Mouse (Mus musculus) bone marrow, adult 2 months (tissue): Measurements from ENCODE around the gene Nadk. TPM values are rescaled to one million over a fixed set of nuclear protein-coding genes. Genes with fewer than 3 reads are reported as not detected.

Experiments
- H3K27ac ChIP-seq: fragments of 200-500 bp; 2 replicates; pipeline ENCODE4 v1.5.1; 2012; ENCODE audit warnings: low read depth, mild to moderate bottlenecking, control low read depth, inconsistent platforms, low read length; ENCODE audit not compliant: control insufficient read depth, poor library complexity, insufficient read depth
- H3K4me1 ChIP-seq: fragments of 200-500 bp; 2 replicates; pipeline ENCODE4 v1.6.1; 2011; ENCODE audit warnings: low read length; ENCODE audit not compliant: control insufficient read depth, insufficient read depth
- H3K4me3 ChIP-seq: fragments of 200-500 bp; replicated peaks from 2 replicates; pipeline ENCODE3; 2011; ENCODE audit warnings: mild to moderate bottlenecking, low read depth, low read length, control low read depth; ENCODE audit not compliant: control insufficient read depth
- CTCF ChIP-seq: fragments of 200-500 bp; IDR thresholded peaks from 2 replicates; pipeline ENCODE4 v1.5.1; 2011; ENCODE audit warnings: low read length, control low read depth; ENCODE audit not compliant: control insufficient read depth, insufficient read depth
- POLR2A ChIP-seq: fragments of 200-500 bp; IDR thresholded peaks from 2 replicates; pipeline ENCODE4 v1.6.1; 2011; ENCODE audit warnings: low read depth, mild to moderate bottlenecking, control low read depth, low read length, borderline replicate concordance; ENCODE audit not compliant: control insufficient read depth
- WGBS: fragments of 180-500 bp; shearing (Covaris S2); methylation state at CpG from one replicate; pipeline ENCODE4 v1.1.7; 2018; 5-methylcytosine and 5-hydroxymethylcytosine counted together
- polyA plus RNA-seq: library from polyadenylated mRNA; stranded (reverse); fragments of >200 nt; gene quantifications from 2 replicates; pipeline ENCODE4 v1.2.4, GENCODE M21; 2011; ENCODE audit warnings: low replicate concordance; ENCODE audit not compliant: missing spikeins, insufficient read depth, insufficient read length

The Nadk gene
- polyA plus RNA-seq, 1 experiment: 52.6 TPM

GRCm38 (mm10) chr4:155575521-155575920 is 13.3 kb downstream of the Nadk start:
- H3K4me3 ChIP-seq: no peak overlapping the region
- TF ChIP-seq POLR2A (no peak), CTCF (no peak)
- WGBS: 86% methylated on average over 8 of the region's 8 CpGs
- H3K27ac ChIP-seq: no peak overlapping the region
- H3K4me1 ChIP-seq: no peaks in the 10 kb centered on the region

- no peaks in the 10 kb centered on the region for H3K4me1 ChIP-seq
- TF ChIP-seq POLR2A: no peak
- no peak for TF ChIP-seq CTCF
- H3K4me3 ChIP-seq: no peak overlapping the region
- H3K27ac ChIP-seq: no peak overlapping the region
- 89% methylated on average over 9 of the region's 9 CpGs for WGBS
Observed at GRCm38 (mm10) chr4:155577132-155577531, 15.0 kb downstream of the Nadk start.

GRCm38 (mm10) chr4:155577741-155578140 is 15.6 kb downstream of the Nadk start:
- H3K4me1 ChIP-seq: no peaks in the 10 kb centered on the region
- TF ChIP-seq POLR2A: no peak
- no peak for TF ChIP-seq CTCF
- H3K4me3 ChIP-seq: no peak overlapping the region
- 91% methylated on average over 5 of the region's 5 CpGs for WGBS
- no peak overlapping the region for H3K27ac ChIP-seq

GRCm38 (mm10) chr4:155578336-155579125 is 16.4 kb downstream of the Nadk start:
- H3K4me1 ChIP-seq: no peaks in the 10 kb centered on the region
- TF ChIP-seq CTCF (no peak), POLR2A (no peak)
- 84% methylated on average over 7 of the region's 7 CpGs for WGBS
- H3K27ac ChIP-seq: no peak overlapping the region
- H3K4me3 ChIP-seq: no peak overlapping the region

- no peak overlapping the region for H3K27ac ChIP-seq
- H3K4me3 ChIP-seq: no peak overlapping the region
- H3K4me1 ChIP-seq: no peaks in the 10 kb centered on the region
- peak; percentile 52; the same call in 1 of the 2 replicates for TF ChIP-seq CTCF
- no peak for TF ChIP-seq POLR2A
- 39% methylated on average over 1 of the region's 1 CpGs for WGBS
Observed at GRCm38 (mm10) chr4:155580420-155580819, 18.2 kb downstream of the Nadk start.

GRCm38 (mm10) chr4:155582279-155582905 is 20.2 kb downstream of the Nadk start:
- Histone ChIP-seq H3K27ac (no peak overlapping the region), H3K4me1 (no peaks in the 10 kb centered on the region), H3K4me3 (no peak overlapping the region)
- WGBS: 77% methylated on average over 6 of the region's 6 CpGs
- TF ChIP-seq POLR2A: no peak
- no peak for TF ChIP-seq CTCF

GRCm38 (mm10) chr4:155589356-155589755 is 27.2 kb downstream of the Nadk start:
- H3K27ac ChIP-seq: no peak overlapping the region
- TF ChIP-seq POLR2A (no peak), CTCF (no peak)
- H3K4me1 ChIP-seq: no peaks in the 10 kb centered on the region; the same call in 1 of the 2 replicates
- H3K4me3 ChIP-seq: no peak overlapping the region
- WGBS: 86% methylated on average over 5 of the region's 5 CpGs

- WGBS: 63% methylated on average over 7 of the region's 7 CpGs
- no peak overlapping the region for H3K4me3 ChIP-seq
- H3K27ac ChIP-seq: no peak overlapping the region
- TF ChIP-seq CTCF (no peak), POLR2A (no peak)
- no peaks in the 10 kb centered on the region; the same call in 1 of the 2 replicates for H3K4me1 ChIP-seq
Observed at GRCm38 (mm10) chr4:155591012-155591719, 29.0 kb downstream of the Nadk start.
